Mouse (Mus musculus) megakaryocyte-erythroid progenitor cell, adult 5-6 weeks (primary cell): ENCODE measurements around the gene Cops8. TPM values are rescaled to one million over a fixed set of nuclear protein-coding genes. Genes with fewer than 3 reads are reported as not detected.

Experiments used
- ATAC-seq: replicated peaks from 2 replicates; pipeline ENCODE4 v1.8.0; 2016; ENCODE audit warnings: mild to moderate bottlenecking, inconsistent platforms; ENCODE audit not compliant: severe bottlenecking, poor library complexity, low FRiP score, low TSS enrichment
- total RNA-seq, 2 experiments: library from RNA; stranded (forward) in 1 of 2; stranded (reverse) in 1 of 2; fragments of 200-1000, 215-1000 nt in 1 of 2; fragments of >200 nt in 1 of 2; fragmentation: Nextera tagmentation in 1 of 2; gene quantifications; 2 replicates each; pipeline ENCODE4 v1.2.3; 2014 to 2017

Cops8 gene
- total RNA-seq, 2 experiments from 2014 or later, result 67.9 to 86.6 TPM

DNA sequence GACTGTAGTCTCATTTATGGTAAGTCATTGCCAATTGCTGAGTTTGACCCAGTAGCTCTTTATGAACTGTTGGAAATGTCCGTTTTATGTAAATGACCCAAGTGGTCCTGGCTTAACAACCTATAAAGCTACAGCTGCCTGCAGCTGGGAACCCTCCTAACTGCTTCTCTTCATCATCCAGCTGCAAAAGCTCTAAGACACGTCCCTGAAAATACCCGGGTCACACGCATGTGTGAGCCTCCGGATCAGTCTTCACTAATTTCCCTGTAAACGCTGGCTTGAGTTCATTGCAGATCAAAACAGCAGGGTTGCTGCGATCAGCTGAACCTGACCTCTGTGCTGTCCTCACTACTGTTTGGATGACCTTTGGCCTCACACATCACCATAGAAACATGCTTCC, 35.6 kb downstream of the Cops8 start:
- ATAC-seq, result no peak

DNA sequence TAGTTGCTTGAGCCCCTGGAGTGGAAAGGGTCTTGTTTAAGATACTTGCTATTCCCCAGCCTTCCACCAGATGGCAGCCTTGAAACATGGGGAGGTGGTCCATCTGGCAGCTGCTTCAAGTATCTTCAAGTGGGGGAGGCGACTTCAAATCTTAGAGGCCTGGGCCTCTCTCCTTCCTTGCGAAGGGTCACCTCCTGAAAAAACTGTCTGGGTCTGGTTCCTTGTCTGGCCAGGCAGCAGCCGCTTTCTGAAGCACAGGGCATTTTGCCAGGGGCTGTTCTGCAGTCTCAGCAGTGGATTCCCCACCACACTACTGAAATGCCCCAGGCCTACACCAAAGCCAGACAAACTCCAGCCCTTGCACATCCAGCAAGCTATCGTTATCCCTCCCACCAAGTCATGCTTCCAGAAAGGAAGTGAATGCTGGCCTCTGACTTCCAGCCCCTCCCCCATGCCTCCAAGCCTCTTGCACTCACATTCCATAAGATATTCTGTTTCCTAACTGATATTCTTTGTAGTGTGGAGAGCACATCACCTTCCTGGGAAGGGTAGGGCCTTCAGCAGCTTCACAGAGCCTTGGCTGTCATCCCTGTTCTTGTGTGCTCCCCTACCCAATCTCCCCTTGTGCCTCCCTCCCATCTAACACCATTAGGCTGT, 48.1 kb downstream of the Cops8 start:
- no peak for ATAC-seq

DNA sequence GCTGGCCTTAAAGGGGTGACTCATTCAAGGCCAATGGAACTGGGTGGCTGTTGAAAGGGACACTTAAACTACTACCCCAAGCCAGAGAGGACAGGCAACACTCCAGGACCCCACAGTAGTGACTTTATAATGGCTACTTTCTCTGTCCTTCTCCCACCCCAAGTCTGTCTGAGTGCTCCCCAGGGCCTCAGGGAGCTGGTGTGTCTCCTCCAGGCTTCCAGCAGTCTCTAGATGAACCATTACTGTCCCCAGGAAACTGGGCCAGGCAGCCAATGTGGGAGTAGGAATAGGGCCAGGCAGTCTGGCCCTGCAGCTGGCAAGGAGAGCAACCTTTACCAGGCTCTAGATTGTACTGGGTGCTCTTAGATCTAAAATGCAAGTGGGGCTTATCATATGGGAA, 49.0 kb downstream of the Cops8 start:
- no peak for ATAC-seq

DNA sequence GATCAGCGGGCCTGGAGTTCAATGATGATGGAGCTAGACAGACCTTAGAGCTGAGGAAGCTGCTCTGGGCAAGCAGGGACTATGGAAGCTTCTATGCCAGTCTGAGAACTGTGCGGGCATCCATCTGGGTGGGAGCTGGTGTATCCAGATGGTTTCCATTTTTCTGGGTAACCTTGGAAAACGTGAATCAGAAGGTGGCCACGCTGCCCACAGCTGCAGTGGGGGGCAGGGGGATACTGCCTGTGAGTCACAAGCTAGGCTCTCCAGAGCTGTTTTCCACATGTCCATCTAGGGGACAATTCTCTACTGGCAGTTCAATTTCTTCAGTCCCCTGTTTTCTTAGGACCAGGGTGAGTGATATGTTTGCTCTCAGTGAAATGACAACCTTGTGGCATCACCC, 49.8 kb downstream of the Cops8 start:
- ATAC-seq, result no peak

DNA sequence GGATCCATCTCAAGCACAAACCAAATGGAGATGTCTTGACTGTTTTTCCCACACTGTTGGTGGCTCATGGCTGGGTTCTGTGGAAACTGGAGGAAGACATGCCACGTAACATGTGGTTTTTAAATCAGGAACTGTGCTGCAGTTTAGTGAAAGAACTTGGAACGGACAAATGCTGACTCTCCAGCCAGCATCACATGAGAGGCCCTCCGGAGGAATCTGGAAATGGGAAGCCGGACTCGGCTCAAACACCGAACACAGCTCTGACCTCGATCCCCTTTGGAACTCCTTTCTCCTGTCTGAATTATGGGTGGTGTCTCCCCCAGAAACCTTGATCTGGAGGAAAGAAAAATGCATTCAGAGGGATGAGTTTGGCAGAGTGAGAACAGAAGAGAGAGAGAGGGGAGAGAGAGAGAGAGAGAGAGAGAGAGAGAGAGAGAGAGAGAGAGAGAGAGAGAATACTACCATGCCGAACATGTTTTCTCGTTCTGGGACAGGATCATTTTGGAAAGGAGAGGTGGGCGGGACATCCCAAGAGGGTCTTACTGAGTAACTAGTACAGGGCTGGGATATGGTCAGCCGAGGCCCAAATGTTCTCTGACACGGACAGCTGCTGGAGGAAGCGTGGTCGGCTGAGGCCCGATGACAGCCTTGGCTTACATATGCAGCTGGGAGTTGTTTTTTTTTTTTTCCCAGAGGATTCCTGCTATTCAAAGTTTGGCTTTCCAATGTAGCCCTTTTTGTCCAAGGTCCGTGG, 53.9 kb downstream of the Cops8 start:
- ATAC-seq, result no peak

DNA sequence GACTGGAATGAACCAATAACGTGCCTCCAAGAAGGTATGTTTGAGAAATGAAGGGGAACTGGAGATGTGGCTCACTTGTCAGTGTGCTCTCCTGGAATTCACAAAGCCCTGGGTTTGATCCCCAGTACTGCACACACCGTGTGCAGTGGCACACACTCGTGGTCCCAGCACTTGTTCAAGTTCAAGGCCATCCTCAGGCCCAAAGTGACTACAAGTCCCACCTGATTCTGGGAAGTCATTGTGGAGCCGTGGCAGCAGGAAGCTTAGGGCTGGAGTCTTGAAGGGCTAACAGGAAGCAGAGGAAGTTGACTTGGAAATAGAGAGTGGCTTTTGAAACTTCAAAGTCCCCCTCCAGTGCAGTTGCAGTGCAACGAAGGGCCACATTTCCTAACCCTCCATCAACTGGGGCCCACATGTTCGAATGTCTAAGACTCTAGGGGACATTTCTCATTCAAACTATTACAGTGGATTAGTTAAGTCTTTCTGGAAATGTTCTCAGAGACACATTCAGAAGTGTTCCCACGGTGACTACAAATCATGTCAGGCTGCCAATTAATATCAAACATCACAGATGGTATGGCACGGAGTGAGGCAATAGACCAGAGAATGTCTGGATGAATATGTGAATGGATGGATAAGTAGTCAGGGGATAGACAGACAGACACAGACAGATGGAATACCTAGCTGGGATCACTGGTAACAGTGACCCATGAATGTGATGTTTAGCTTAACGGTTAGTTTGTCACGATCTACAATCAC, 54.7 kb downstream of the Cops8 start:
- ATAC-seq, result no peak

DNA sequence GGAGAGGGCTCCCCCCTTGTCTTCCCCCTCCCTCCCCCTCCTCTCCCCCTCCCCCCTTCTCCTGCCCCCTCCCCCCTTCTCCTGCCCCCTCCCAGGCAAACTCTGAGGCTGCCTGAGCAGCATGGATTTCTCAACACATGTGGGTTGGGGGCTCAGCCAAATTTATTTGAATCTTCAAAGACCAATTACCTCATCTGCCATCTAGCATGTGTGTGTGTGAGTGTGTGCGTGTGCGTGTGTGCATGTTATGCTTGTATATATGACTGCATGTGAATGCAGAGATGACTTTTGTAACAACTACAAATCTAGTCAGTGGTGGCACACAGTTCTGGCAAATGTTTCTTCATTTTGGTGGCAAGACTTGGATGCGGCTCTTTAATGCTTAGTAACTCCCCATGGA, 55.8 kb downstream of the Cops8 start:
- no peak for ATAC-seq

DNA sequence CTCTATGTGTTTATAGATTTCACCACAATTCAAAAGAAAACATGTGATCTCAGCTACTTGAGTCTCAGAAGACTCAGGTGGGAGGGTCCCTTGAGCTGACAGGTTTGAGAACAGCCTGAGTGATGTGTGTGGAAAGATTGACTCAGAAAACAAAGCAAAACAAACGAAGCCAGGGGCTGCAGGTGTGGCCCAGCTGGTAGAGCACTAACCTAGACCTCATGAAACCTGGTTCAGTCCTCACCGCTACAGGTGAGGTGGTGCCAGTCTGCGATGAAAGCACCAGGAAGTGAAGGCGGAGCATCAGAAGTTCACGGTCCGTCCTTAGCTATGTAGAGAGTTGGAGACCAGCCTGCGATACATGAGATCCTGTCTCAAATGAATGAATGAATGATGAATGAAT, 57.4 kb downstream of the Cops8 start:
- no peak for ATAC-seq

DNA sequence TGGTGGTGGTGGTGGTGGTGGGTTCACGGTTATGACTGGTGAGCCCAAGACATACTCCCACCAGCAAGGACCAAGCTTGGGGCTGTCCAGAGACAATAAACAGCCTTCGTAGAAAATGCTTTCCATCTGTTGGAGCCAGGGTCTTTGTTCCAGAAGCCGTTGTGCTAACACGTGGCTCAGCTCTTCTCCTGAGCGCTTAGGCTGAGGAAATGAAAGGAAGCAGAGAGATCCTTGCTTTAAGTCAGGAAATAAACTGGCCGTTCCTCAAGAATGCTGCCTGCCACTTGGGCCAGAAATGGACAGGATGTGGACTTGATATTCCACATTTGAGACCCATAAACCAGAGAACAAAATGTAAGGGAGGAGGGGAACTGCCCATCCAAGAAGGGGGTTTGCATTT, 59.7 kb downstream of the Cops8 start:
- ATAC-seq, result no peak

Other genes starting within 250 kb of the Cops8 start
- gene Col6a3, start 241.0 kb downstream of the Cops8 start, total RNA-seq (2014; fragmentation: Nextera tagmentation), result not detected in 2 replicates
- gene Col6a3, start 241.0 kb downstream of the Cops8 start, total RNA-seq (2017), result not detected in 2 replicates